Mouse (Mus musculus): Measurements from ENCODE around the gene Brpf3.

The Brpf3 gene

DNA sequence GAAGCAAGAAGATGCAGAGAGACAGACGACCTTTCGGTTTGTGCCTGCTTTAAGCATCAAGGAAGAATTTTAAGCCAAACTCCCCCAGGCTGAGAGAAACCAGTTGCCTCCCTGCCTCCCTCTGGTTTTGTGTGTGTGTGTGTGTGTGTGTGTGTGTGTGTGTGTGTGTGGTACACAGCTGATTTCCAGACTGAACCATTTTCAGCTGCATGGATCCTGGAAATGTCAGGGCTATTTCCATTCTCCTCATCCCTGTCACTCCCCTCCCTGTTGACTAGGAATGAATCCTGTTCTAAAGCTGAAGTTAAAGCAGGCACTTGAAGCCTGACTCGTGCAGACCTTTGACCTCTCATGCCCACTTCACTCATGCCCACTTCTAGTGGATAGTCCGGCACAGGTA, 73.3 kb downstream of the Brpf3 start:
- no peak for TF ChIP-seq GATA4 (IDR thresholded peaks at IDR 0.05; ENCODE audit: insufficient replicate concordance, low read length)

DNA sequence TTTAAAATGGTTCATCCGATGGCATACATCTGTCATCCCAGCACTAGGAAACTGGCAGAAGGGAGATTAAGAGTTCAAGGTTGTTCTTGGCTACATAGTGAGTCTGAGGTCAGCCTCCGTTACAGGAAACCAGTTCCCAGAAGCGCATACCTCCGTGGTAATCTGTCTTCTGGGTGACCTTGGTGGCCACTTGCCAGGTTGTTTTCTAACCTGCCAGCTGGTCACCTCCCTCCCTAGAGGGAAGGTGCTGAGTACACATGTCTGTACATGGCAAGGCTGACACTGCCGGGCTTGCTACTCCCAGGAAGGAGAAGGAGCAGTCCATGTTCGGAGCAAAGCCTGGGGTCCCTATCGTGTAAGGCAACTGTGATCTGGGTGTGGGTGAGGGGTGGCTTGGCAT, 73.9 kb downstream of the Brpf3 start:
- no peak for TF ChIP-seq GATA4 (IDR thresholded peaks at IDR 0.05; ENCODE audit: insufficient replicate concordance, low read length)

DNA sequence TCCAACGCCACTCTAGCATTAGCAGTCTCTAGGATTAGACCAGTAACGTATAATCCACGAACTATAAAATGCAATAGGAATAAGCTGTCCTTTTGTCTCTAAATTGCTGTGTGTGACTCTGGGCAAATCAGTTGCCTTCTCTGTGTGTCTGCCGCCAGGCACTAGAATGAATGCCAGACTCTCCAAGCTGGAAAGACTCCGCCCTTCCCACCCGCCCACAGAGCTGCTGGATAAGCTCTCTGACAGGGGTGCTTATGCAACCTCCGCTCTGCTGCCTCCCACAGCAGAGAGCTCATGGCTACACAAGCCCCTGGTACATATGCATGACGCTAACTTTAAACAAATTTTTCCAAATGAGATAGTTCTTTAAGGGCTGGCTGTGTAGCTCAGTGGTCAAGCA, 74.4 kb downstream of the Brpf3 start:
- TF ChIP-seq GATA4 (IDR thresholded peaks at IDR 0.05; ENCODE audit: insufficient replicate concordance, low read length) = no peak

DNA sequence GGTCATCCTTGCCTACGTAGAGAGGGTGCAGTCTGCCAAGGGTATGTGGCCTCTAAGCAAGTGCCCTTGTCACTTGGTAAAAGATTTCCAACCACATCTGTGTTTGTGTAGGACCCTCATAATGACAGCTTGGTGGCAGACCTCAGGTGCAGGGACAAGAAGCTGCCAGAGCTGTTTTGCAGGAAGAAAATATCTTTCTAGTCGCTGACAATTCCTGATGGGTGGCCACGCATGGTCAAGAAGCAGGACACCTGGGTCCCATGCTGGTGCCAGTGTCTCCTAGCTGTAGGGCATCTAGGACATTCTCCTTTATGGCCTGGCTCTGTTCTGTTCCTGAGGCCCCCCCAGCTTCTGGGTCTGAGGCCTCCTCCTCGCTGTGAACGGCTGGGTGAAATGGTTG, 75.4 kb downstream of the Brpf3 start:
- no peak for TF ChIP-seq GATA4 (IDR thresholded peaks at IDR 0.05; ENCODE audit: insufficient replicate concordance, low read length)

DNA sequence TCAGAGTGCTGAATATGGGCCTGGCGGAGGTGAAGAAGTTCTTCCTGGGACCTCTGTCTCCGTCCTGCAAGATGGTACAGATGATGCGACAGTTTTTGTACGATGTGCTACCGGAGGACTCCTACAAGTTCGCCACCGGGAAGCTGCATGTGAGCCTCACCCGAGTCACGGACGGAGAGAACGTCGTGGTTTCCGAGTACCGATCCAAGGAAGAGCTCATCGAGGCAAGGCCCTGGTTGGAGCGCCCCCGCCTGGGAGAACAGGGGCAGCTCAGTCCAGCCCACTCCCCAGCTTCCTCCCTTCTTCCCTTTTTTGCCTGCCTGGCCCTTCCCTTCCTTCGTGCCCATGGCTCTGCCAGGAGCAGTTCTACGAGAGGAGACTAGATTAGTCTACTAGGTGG, 75.9 kb downstream of the Brpf3 start:
- TF ChIP-seq GATA4 (IDR thresholded peaks at IDR 0.05; ENCODE audit: insufficient replicate concordance, low read length) = no peak

DNA sequence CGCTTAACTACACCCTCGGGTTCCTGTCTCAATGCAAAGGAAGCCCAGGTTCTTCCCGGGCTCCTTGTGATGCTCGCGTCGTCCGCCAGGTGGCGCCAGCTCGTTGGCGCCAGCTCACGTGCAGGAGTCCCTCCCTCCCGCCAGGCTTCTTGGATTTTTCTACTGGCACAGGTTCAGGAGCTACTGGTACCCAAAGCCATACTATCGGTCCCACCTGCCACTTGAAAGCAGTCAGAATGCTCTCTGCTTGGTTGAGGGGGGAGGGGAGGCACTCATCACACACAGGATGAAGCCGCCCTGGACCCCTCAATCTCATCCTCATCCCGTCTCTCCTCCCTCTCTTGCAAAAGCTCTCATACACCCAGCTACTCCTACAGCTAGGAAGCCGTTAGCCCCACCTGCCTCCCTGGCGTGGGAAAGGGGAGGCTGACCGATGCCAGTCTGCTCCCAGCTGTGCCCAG, 79.1 kb downstream of the Brpf3 start:
- TF ChIP-seq GATA4 (IDR thresholded peaks at IDR 0.05; ENCODE audit: insufficient replicate concordance, low read length) = no peak

DNA sequence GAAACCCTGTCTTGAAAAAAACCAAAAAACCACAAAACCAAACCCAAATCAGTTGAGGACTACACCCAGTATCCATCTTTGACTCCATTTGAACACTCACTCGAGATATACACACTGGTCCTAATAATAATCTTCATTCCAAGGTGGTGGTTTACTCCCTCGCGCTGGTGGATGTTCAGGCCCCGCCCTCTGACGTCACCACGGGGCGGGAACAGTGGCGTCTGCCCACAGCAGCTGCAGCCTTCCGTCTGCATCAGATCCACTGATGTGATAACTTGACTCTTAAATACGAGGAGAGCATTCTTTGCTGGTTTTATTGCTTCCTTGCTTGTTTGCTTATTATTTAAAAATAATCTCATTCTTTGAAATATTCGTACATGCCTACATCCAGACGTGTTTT, 81.4 kb downstream of the Brpf3 start:
- TF ChIP-seq GATA4 (IDR thresholded peaks at IDR 0.05; ENCODE audit: insufficient replicate concordance, low read length) = no peak

DNA sequence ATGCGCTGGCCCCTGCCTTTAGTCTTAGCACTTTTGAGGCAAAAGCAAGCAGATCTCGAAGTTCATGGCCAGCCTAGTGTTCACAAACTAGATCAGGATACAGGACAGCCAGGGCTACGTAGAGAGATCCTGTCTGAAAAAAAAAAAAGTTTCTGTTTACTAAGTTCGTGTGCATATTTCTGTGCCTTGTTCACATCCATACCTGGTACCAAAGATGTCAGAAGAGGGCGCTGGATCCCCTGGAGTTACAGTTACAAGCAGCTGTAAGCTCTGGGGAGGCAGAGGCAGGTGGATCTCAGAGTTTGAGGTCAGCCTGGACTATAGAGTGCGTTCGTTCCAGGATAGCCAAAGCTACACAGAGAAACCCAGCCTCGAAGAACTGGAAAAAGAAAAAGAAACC, 81.9 kb downstream of the Brpf3 start:
- no peak for TF ChIP-seq GATA4 (IDR thresholded peaks at IDR 0.05; ENCODE audit: insufficient replicate concordance, low read length)

DNA sequence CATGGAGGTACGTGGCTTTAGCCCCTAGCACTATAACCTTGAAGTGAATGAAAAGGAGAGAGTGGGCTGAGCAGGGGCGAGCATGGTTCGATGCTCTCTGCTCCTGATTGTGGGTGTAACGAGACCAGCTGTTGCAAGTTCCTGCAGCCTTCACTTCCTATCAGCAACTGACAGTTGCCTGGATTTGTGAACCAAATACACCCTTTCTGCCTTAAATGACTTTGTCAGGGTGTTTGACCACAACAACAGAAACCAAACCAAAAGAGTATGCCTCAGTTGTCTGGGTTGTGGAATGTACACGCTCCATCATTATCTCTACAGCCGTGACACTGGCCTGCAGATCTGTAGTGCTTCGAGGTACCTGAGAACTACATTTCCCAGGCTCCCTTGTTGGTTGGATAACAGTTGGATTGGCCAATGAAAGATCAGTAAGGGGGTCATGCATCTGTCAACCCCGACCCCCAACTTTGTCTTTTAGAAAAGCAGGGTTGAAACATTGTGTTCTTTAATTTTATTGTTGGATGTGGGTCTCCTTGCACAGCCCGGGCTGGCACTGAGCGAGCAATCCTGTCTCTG, 83.1 kb downstream of the Brpf3 start:
- no peak for TF ChIP-seq GATA4 (IDR thresholded peaks at IDR 0.05; ENCODE audit: insufficient replicate concordance, low read length)

DNA sequence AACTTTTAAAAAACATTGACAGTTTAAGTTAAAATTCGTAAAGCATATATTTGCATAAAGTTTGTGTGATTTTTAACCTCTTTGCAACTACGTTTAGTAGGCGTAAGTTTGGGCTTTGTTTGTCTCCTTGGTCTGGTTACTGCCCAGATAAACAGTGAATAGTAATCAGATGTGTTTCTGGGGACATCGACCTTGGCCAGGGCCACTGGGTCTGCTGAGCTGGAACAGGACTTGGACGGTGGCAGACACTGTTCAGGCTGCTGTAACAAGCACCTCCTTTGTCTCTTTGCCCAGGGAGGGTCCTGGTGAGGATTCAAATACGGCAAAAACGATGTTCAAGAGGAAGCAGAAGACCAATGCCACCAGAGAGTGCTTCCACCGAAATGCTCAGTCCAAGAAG, 84.3 kb downstream of the Brpf3 start:
- TF ChIP-seq GATA4 (IDR thresholded peaks at IDR 0.05; ENCODE audit: insufficient replicate concordance, low read length) = no peak

DNA sequence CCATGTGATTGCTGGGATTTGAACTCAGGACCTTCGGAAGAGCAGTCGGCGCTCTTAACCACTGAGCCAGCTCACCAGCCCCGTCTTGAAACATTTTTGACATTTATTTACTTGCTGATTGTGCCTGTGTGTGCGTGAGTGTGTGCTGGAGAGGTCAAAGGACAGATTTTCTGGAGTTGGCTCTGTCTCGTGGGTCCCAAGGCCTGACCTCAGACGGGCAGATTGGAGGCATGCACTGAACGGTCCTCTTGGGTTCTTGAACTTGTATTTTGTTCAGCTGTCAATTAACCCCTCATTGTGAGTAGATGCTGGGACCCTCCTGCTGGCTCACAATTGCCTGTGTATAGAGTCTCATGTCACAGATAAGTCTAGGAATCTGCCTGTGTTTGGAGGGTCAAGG, 85.4 kb downstream of the Brpf3 start:
- TF ChIP-seq GATA4 (IDR thresholded peaks at IDR 0.05; ENCODE audit: insufficient replicate concordance, low read length) = no peak

Data from liver, adult (tissue).